Mouse (Mus musculus): ENCODE measurements around the gene Smim17.
"Not testable (repeated sequence)": the region's sequence is repeated elsewhere in the genome, so short reads cannot be mapped to it uniquely, and the experiment has no call there.

Gene Smim17

DNA sequence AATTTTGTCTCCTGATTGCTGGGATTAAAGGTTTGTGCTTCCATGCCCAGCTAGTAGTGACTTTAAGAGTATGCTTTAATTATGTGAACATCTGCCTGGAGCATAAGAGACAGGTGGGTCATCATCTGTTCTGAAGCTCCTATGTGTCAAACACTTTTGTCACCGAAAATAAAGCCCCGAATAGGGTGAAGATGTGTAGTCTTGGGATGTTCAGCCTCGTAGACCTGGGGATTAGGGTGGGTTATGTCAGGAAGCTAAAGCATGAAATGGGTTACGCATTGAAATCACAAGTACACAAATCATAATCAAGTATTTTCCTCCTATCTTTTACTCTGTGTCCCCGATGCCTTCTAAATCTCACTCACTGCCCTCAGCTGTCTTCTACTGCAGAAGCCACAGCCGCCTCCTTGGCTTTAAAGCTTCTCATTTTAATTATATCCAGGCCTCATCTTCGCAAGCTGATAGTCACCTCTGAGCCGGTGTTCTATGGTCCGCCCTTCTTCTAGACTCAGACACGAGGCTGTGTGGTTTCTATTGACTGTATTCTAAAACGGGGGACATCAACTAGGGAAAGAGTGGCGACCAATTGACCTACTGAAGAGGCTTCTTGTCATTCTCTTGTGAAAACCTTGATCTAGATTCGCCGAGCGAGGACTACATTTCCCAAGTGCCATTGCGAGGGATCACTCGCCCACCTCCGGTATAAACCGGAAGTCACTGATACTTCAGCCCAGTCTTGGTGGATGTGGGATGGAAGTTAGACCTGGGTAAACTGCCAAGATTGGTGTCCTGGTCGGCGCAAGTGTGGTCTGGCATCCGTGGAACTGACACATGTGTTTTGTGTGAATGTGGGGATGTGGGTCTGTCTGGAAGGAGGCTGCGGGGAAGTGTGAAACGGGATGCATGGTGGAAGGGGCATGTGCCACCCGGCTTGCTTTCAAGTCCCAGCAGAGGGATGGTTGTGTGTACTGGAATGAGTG, at the start of gene Smim17:
Gene Smim17, plus strand, starts transcription at position 720 of the 980 bp plus-strand sequence.
- peak; percentile 8 to 56 for DNase-seq (ENCODE audit: low spot score in 2 of 2)

DNA sequence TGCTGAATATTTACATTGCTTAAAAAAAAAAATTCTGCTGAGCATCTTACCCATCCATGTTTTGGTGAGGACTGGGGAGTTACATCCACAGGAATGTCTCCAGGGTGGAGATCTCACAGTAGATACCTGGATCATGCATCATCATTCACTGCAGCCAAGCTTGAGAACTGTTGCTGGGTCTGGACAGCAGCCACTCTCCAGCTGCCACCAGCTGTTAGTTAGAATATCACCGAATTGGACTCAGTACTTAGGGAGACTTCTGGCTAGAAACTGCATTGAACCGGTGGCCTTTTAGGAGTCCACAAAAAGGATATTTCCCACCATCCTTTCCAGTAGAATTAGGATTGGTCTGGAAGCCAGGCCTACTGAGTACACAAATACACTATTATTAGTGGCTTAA, 40.4 kb upstream of the Smim17 start:
- DNase-seq (ENCODE audit: low spot score in 2 of 2): no peak

DNA sequence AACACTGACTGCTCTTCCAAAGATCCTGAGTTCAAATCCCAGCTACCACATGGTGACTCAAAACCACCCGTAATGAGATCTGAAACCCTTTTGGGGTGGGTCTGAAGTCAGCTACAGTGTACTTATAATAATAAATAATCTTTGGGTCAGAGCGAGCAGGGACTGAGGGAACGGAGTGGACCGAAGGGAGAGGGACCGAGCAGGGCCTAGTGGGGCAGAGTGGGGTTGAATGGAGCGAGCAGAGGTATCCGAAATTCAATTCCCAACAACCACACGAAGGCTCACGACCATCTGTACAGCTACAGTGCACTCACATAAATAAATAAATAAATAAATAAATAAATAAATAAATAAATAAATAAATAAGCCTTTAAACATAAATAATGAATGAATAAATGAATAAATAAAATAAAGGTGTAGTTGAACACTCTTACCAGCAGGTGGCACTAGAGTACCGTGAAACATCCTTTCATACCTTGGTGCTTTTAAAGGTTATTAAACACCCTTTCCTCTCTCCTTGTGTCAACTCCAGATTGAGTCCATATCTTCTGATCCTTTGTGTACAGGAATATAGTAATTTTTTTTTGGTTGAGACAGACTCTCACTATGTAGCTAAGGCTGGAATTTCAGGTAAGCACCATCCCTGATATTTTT, 39.5 kb upstream of the Smim17 start:
- DNase-seq (ENCODE audit: low spot score in 2 of 2): no peak

DNA sequence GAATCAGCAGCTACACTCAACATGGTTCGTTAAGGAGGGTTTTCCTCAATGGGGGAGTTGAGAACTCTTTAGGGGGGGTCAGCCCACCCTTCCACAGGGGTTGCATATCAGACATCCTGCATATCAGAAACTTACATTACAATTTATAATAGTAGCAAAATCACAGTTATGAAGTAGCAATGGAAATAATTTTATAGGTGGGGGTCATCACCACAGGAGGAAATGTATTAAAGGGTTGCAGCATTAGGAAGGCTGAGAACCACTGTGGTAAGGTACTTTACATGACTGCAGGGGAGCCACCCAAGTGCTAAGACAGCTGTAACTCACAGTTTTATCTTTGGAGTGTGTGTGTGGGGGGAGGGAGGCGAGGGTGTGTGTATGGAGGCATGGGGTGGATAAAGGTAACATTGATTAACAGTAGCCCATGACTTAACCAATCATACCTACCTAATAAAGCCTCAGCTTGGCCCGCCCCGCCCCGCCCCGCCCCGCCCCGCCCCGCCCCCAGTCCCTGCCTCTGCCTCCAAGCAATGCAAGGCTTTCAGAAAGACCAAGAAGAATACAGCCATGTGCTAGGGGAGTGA, 37.9 kb upstream of the Smim17 start:
- no peak for DNase-seq (ENCODE audit: low spot score in 2 of 2)

DNA sequence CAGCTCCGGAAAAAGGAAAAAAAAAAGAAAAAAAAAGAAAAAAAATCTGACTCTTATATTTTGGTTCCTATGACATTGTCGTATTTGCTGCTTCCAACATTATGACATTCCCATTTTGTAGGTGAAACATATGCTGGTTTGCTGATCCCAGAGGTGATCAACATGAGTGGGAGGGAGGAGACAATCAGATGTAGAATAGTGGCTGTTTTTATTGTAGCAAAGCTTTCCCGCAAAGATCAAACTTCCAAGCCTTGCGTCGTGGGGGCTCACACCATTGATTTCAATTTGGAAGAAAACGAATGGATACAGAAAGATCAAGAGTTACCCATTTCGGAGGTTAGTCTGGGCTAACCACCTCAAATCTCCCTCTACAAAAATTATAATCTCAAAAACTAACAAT, 36.8 kb upstream of the Smim17 start:
- no peak for DNase-seq (ENCODE audit: low spot score in 2 of 2)

DNA sequence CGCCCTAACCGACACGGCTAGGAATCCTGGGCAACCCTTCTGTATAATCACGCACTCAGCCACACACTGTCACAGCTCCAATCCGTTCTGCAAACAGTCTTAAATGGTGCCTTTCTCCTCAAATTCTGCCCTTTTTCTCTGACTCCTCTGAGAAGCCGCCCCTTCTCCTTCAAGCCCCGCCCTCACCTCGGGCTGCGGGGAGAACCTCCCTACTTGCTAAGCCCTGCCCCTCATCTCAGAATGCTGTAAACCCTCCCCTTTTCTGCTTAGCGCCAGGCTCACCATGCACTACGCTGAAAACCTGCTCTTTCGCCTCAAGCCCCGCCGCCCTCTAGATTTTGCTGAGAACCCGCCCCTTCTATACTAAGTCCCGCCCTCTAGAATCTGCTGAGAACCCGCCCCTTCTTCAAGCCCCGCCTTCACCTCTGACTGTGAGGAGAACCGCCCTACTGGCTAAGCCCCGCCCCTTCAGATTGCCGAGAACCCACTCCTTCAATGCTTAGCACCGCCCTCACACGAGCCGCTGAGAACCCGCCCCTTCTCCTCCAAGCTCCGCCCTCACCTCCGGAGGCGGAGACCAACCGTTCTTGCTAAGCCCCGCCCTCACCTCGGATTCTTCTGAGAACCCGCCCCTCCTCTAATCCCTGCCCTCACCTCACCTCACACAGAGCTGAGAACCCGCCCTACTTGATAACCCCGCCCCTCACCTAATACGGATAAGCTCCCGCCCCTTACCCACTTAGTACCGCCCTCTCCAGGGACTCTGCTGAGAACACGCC, 36.1 kb upstream of the Smim17 start:
- peak; percentile 84 to 97 for DNase-seq (ENCODE audit: low spot score in 2 of 2)

DNA sequence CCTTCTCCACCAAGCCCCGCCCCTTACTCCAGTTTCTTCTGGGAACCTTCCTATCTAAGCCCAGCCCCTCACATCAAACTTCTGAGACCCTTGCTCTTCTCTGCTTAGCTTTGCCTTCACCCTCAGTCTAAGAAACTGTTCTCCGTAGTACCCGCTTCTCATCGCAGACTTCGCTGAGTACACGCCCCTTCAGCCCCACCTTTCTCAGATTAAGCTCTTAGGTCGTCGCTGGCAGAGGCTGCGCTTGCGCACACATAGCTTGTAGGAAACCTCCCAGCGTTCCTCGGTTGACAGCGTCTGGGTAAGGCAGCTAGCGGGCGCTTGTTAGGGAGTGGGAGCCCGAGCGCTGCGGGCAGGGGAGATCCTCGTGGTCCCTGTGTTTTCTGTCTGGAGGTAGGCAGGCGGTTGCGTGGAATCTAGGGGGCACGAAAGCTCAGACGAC, 35.4 kb upstream of the Smim17 start, which contains the start of gene Zfp78:
Gene Zfp78, plus strand, starts transcription at position 234 of the 442 bp plus-strand sequence.
- peak in 1 of 2 experiments; percentile 84 for DNase-seq (ENCODE audit: low spot score in 2 of 2)

DNA sequence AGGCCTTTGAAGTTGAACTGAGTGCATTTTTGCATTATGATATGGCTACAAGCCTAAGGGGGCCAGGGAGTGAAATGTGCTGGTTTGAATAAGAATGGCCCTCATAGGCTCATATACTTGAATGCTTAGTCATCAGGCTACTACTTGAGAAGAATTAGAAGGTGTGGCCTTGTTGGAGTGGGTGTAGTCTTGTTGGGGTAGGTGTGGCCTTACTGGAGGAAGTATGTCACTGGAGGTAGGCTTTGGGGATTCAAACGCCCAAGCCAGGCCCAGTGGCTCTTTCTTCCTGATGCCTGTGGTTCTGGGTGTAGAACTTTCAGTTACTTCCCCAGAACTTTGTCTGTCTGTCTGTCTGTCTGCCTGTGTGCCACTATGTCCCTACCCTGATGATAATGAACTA, 33.8 kb upstream of the Smim17 start:
- no peak for DNase-seq (ENCODE audit: low spot score in 2 of 2)

DNA sequence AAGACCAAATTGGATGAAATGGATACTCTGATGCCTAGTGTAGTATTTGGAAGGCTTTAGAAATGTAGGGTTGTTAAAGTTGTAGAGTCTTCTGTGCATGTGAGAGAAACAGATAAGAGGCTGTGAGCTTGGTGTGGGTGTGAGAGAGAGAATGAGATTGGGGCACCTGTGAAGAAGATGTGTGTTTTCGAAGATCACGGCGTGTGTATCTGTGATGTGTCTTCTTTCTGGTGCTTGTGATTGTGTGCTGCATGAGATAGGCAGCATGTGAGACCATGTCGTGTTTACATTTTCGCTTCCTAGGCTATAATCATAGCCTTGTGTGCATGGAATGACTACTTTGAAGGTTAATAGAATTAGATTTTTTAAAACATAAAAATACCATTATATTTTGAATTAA, 31.3 kb upstream of the Smim17 start:
- DNase-seq (ENCODE audit: low spot score in 2 of 2): no peak

DNA sequence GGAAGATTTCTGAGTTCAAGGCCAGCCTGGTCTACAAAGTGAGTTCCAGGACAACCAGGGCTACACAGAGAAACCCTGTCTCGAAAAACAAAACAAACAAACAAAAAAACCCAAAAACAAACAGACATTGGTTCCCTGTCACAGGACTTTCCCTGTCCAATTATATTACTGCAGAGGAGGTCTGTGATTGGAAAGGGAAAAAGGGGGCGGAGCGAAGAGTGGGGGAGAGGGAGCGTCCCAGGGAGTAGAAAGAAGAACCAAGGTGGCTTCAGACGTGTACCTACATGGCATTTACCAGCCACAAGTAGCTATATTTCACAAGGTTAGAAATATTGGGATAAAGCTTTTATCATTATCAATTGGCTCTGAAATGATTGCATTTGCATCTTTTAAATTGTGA, 30.4 kb upstream of the Smim17 start:
- not testable (repeated sequence) for DNase-seq (ENCODE audit: low spot score in 2 of 2)

DNA sequence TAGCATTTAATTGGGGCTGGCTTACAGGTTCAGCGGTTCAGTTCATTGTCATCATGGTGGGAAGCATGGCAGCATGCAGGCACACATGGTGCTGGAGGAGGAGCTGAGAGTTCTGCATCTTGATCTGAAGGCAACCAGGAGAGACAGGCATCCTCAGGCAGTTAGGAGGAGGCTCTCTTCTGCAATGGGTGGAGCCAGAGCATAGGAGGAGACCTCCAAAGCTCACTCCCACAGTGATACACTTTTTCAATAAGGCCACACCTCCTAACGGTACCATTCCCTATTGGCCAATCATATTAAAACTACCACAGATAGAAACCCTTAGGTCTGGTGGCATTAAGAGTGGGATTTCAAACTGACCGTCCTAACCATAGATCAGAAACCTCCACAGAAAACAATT, 29.1 kb upstream of the Smim17 start:
- no peak for DNase-seq (ENCODE audit: low spot score in 2 of 2)

DNA sequence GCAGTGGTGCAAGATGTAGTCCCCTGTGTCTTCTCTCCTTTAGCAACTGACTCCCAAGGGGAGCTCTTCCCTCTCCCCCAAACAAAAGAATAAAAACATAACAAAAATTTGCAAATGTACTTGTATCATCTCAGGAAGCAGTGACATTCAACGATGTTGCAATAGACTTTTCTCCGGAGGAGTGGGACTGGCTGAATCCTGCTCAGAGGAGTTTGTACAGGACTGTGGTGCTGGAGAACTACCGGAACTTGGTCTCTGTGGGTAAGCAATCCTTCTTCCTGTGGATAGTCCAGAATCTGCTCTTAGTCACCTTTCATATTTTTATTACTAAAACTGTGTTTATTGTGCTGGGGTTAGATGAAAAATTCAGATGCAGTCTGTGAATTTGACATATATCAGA, 25.5 kb upstream of the Smim17 start:
- no peak for DNase-seq (ENCODE audit: low spot score in 2 of 2)

DNA sequence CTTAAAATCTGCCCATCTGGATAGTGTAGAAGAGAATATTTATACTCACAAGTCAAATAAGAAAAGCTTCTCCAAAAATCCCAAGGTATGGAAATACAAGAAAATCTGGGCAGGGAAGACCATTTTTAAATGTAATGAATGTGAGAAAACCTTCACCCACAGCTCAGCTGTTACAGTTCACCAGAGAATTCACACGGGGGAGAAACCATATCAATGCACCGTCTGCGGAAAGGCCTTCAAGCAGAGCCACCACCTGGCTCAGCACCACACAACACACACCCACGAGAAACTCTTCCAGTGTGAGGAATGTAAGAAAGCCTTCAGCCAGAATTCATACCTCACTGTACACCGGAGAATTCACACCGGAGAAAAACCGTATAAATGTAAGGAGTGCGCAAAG, 20.1 kb upstream of the Smim17 start:
- no peak for DNase-seq (ENCODE audit: low spot score in 2 of 2)

DNA sequence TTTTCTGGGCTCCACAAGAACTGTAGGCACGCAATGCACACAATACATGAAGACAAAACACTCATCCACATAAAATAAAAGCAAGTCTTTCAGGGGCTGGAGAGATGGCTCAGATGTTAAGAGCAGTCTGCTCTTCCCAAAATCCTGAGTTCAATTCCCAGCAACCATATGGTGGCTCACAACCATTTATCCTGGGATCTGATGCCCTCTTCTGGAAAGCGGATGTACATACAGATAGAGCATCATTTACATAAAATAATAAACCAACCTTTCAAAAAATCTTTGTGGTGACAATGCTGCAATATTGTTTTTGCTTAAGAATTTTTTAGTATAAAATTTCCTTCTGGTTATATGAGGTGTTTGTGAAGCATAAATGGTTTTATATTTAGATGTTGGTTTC, 17.1 kb upstream of the Smim17 start:
- DNase-seq (ENCODE audit: low spot score in 2 of 2): no peak

DNA sequence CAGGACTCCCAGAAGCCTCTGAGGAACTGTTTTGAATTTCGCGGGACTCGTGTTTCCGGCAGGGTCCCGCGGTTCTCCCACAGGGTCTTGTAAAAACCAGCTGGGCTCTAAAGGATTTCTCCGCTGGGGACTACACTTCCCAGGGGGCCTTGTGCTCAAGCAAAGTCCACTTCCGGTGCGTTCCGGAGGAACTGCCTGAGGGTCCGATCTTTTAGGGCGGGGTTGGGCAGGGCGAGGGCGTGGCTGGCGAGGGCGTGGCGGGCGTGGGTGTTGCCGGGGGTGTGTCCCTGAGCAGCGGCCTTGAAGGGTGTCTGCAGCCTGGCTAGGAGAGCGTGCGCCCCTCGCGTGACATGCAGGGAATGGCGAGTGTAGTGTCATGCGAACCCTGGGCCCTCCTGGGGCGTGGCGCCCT, 15.5 kb upstream of the Smim17 start, which contains the start of gene Zfp28:
Gene Zfp28, plus strand, starts transcription at position 252 of the 412 bp plus-strand sequence.
- peak; percentile 74 to 93 for DNase-seq (ENCODE audit: low spot score in 2 of 2)

DNA sequence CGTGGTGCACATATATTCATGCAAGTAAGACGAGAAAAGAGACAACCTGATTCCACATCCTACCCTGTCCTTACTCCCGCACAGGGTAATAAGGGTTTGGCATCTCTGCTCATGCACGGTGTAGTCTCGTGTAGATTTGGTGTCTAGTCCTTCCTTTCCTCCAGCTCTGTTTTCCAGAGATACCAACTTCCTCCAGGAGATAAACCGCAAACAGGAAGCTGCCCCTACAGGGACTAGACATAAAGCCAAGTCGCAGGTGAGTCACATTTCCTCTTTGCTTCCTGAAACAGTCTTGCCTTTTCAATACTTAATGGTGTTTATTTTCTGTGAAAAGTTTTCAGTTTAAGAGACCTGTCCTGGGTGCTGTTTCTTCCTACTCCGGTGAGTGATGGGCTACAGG, 14.5 kb upstream of the Smim17 start:
- DNase-seq (ENCODE audit: low spot score in 2 of 2): no peak

DNA sequence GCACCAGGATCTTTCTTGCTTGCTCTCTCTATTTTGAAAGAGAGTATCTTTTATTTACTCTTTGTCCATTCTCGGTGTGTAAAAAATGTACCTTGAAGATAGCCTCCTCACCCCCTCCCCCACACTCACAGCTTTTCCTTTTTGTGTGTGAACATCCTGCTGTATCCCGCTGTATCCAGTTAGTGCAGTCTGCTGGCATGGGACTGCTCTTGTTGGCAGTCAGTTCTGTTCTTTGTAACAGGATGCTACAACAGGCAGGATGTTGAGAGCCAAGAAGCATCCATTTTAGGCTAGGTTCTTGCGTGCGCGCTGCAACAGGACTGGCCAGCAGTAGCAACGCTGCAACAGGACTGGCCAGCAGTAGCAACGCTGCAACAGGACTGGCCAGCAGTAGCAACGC, 11.5 kb upstream of the Smim17 start:
- no peak for DNase-seq (ENCODE audit: low spot score in 2 of 2)

DNA sequence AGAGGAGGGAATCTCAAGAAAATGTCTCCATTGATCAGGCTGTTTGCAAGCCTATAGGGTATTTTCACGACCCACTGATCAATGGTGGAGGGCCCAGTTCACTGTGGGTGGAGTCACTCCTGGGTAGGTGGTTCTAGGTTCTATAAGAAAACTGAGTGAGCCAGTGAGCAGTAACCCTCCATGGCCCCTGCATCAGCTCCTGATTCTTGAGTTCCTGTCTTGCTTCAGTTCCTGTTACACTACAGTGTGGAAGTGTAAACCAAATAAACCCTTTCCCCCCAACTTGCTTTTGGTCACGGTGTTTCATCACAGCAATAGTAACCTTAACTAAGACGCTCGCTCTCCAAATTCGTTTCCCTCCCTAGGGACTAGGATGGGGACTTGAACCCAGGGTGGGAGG, 9.5 kb upstream of the Smim17 start:
- DNase-seq (ENCODE audit: low spot score in 2 of 2): no peak

DNA sequence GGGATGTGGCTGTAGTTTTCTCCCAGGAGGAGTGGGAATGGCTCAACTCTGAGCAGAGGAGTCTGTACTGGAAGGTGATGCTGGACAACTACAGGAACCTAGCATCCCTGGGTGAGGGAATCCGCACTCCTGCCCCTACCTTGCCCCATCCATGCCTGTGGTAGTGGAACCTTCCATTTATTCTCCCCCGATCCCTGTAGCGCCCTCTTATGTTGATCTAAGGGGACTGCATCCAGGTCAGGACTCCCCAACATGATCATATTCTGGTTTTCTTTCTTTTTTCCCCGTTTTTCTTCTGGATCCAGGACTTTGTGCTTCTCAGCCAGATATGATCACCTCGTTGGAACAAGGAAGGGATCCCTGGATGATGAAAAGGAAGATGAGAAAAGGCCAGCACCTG, 9.1 kb upstream of the Smim17 start:
- no peak for DNase-seq (ENCODE audit: low spot score in 2 of 2)

DNA sequence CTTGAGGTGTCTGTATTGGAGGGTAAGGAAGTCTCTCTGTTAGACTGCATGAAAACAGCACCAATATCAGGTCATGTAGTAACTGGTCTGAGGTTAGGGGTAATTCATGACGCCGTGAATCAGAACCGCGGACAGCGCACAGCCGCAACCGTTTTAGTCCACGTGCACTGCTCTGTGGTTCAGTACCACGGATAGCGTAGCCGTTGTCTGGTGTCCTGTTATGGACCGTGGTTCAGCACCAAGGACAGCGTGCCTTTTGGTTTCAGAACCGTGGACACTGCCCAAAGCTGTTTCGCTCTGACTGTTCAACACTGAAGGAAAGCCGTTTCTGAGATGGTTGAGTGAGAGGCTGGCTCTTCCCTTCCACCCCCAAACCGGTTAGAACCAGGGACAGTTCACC, 11.5 kb downstream of the Smim17 start, which contains the start of gene Gm20715:
Gene Gm20715, plus strand, starts transcription at position 235 of the 400 bp plus-strand sequence.
- peak; percentile 37 to 86 for DNase-seq (ENCODE audit: low spot score in 2 of 2)

DNA sequence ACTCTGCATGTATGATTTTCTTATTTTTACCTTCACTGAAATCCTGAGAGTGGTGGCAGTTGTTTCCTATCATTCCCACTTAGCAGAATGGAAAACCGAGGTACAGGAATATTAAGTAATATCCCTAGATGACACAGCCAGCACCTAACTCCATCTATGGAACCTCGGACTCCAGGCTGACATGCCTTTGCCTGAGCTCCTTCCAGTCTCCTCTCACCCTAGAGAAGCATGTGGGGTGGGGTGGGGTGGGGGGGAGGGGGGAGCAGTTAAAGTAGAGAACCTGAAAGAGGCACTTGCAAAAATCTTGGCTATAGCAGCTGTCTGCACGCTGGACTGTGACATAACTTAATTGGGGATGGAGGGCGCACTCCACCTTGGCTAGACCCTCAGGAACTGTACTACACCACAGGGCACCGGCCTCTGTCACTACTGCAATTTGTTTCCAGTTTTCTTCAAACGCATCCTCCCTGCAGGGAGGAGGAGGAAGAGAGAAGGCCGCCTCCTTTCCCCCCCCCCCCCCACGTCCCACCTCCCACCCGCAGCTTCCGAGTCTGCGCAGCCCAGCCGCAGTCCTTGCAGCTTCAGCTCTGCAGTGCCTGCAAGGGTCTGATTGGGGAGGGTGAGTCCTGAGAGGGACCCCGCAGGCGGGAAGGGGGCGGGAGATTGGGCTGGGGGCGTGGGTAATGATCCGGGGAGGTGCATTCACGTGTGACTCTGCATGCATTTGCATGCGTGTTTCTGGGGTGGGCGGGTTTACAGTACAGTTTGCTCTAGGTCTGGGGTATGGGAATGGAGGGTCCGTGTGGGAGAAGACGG, 16.3 kb downstream of the Smim17 start:
- no peak for DNase-seq (ENCODE audit: low spot score in 2 of 2)

Measured in spleen, postnatal 10 days (tissue).